Mouse (Mus musculus) MEL (cell line): Measurements from ENCODE around the gene Gm49322. TPM values are rescaled to one million over a fixed set of nuclear protein-coding genes. Genes with fewer than 3 reads are reported as not detected.

Experiments
- DNase-seq: peaks from one replicate; pipeline ENCODE4 v3.0.0; 2011; ENCODE audit warnings: low read depth, low spot score
- H3K27ac ChIP-seq: 2 replicates; pipeline ENCODE4 v1.5.1; 2012; ENCODE audit warnings: low read depth, mild to moderate bottlenecking, control low read depth, low read length, moderate library complexity; ENCODE audit not compliant: control insufficient read depth
- H3K27me3 ChIP-seq, 2 experiments: fragments of 150-350 bp in 1 of 2; sonication (generic) in 1 of 2; 2 replicates each; pipeline ENCODE4 v1.6.1; 2012; ENCODE audit warnings: low read length in 2 of 2, mild to moderate bottlenecking in 2 of 2, improper control_type of control experiment in 1 of 2, moderate library complexity in 1 of 2; ENCODE audit not compliant: insufficient read depth in 2 of 2, control insufficient read depth in 1 of 2
- H3K36me3 ChIP-seq, 2 experiments: 2 replicates each; pipeline ENCODE4 v1.6.1; 2012 to 2014; ENCODE audit warnings: low read length in 2 of 2, improper control_type of control experiment in 1 of 2, inconsistent platforms in 1 of 2, mild to moderate bottlenecking in 1 of 2; ENCODE audit not compliant: insufficient read depth in 2 of 2, control insufficient read depth in 1 of 2
- H3K4me1 ChIP-seq, 2 experiments: fragments of 150-350 bp in 1 of 2; sonication (generic) in 1 of 2; 2 replicates each; pipeline ENCODE4 v1.6.1; 2012; ENCODE audit warnings: low read length in 2 of 2, improper control_type of control experiment in 1 of 2, mild to moderate bottlenecking in 1 of 2; ENCODE audit not compliant: insufficient read depth in 2 of 2, control insufficient read depth in 1 of 2
- H3K4me3 ChIP-seq, 2 experiments: fragments of 150-350 bp in 1 of 2; sonication (generic) in 1 of 2; 2 replicates each; pipeline ENCODE4 v1.5.1; 2012; ENCODE audit warnings: low read depth in 2 of 2, low read length in 2 of 2, mild to moderate bottlenecking in 2 of 2, moderate library complexity in 2 of 2, control low read depth in 1 of 2, improper control_type of control experiment in 1 of 2; ENCODE audit not compliant: control insufficient read depth in 1 of 2, insufficient read depth in 1 of 2
- H3K79me2 ChIP-seq: 2 replicates; pipeline ENCODE4 v1.6.1; 2012; ENCODE audit warnings: mild to moderate bottlenecking, low read length, moderate library complexity; ENCODE audit not compliant: control insufficient read depth, poor library complexity, insufficient read depth
- H3K9ac ChIP-seq: 2 replicates; pipeline ENCODE4 v1.6.1; 2012; ENCODE audit warnings: low read depth, mild to moderate bottlenecking, control low read depth, low read length, moderate library complexity; ENCODE audit not compliant: control insufficient read depth, poor library complexity, severe bottlenecking
- H3K9me3 ChIP-seq: fragments of 150-350 bp; sonication (generic); replicated peaks from 2 replicates; pipeline ENCODE4 v1.6.1; 2012; ENCODE audit warnings: mild to moderate bottlenecking, low read length, improper control_type of control experiment, moderate library complexity; ENCODE audit not compliant: insufficient read depth
- CHD2 ChIP-seq: IDR thresholded peaks from 2 replicates; pipeline ENCODE4 v1.6.1; 2011; ENCODE audit warnings: low read length, improper control_type of control experiment
- CTCF ChIP-seq, 3 experiments: IDR thresholded peaks in 2 of 3; conservative IDR thresholded peaks in 1 of 3; 2 replicates each; pipeline ENCODE4 v1.5.1; 2011 to 2012; ENCODE audit warnings: low read length in 3 of 3, low read depth in 2 of 3, mild to moderate bottlenecking in 2 of 3, improper control_type of control experiment in 1 of 3, inconsistent platforms in 1 of 3, mixed read lengths in 1 of 3, moderate library complexity in 1 of 3; ENCODE audit not compliant: control insufficient read depth in 1 of 3, insufficient read depth in 1 of 3, poor library complexity in 1 of 3, severe bottlenecking in 1 of 3
- E2F4 ChIP-seq: IDR thresholded peaks from 2 replicates; pipeline ENCODE4 v1.6.1; 2011; ENCODE audit warnings: low read depth, low read length, improper control_type of control experiment, borderline replicate concordance
- ELF1 ChIP-seq: IDR thresholded peaks from 2 replicates; pipeline ENCODE4 v1.6.1; 2014; ENCODE audit warnings: low read depth, mild to moderate bottlenecking, inconsistent platforms, low read length, improper control_type of control experiment, moderate library complexity
- EP300 ChIP-seq, 2 experiments: IDR thresholded peaks; 2 replicates each; pipeline ENCODE4 v1.6.1; 2011; ENCODE audit warnings: improper control_type of control experiment in 2 of 2, low read length in 2 of 2, low read depth in 1 of 2, mild to moderate bottlenecking in 1 of 2
- ETS1 ChIP-seq: IDR thresholded peaks from 2 replicates; pipeline ENCODE4 v1.6.1; 2012; ENCODE audit warnings: low read depth, mild to moderate bottlenecking, inconsistent platforms, low read length, improper control_type of control experiment, moderate library complexity
- GABPA ChIP-seq: IDR thresholded peaks from 2 replicates; pipeline ENCODE4 v1.6.1; 2012; ENCODE audit warnings: low read depth, mild to moderate bottlenecking, inconsistent platforms, low read length, improper control_type of control experiment, moderate library complexity
- GATA1 ChIP-seq: IDR thresholded peaks from 2 replicates; pipeline ENCODE4 v1.6.1; 2011; ENCODE audit warnings: low read depth, low read length, improper control_type of control experiment
- HCFC1 ChIP-seq: IDR thresholded peaks from 2 replicates; pipeline ENCODE4 v1.6.1; 2012; ENCODE audit warnings: low read depth, mild to moderate bottlenecking, inconsistent platforms, low read length, improper control_type of control experiment, moderate library complexity
- JUND ChIP-seq: IDR thresholded peaks from 2 replicates; pipeline ENCODE4 v1.6.1; 2011; ENCODE audit warnings: low read depth, mild to moderate bottlenecking, improper control_type of control experiment, low read length
- KAT2A ChIP-seq: conservative IDR thresholded peaks from 2 replicates; pipeline ENCODE4 v1.6.1; 2012; ENCODE audit warnings: low read depth, low read length, improper control_type of control experiment, inconsistent platforms
- MAX ChIP-seq: IDR thresholded peaks from 2 replicates; pipeline ENCODE4 v1.6.1; 2011; ENCODE audit warnings: low read length, improper control_type of control experiment
- MAZ ChIP-seq: IDR thresholded peaks from 2 replicates; pipeline ENCODE4 v1.6.1; 2012; ENCODE audit warnings: low read depth, mild to moderate bottlenecking, inconsistent platforms, low read length, improper control_type of control experiment
- MXI1 ChIP-seq: IDR thresholded peaks from 2 replicates; pipeline ENCODE4 v1.6.1; 2011; ENCODE audit warnings: mild to moderate bottlenecking, low read depth, low read length, improper control_type of control experiment
- MYB ChIP-seq: IDR thresholded peaks from 2 replicates; pipeline ENCODE4 v1.6.1; 2011; ENCODE audit warnings: mild to moderate bottlenecking, low read depth, low read length, improper control_type of control experiment
- NELFE ChIP-seq: IDR thresholded peaks from 2 replicates; pipeline ENCODE4 v1.6.1; 2011; ENCODE audit warnings: low read depth, low read length, improper control_type of control experiment
- NRF1 ChIP-seq: IDR thresholded peaks from 2 replicates; pipeline ENCODE4 v1.6.1; 2014; ENCODE audit warnings: low read depth, mild to moderate bottlenecking, inconsistent platforms, low read length, improper control_type of control experiment, moderate library complexity; ENCODE audit not compliant: poor library complexity, insufficient read depth, severe bottlenecking
- POLR2A ChIP-seq, 2 experiments: IDR thresholded peaks; 2 replicates each; pipeline ENCODE4 v1.6.1; 2011 to 2012; ENCODE audit warnings: low read length in 2 of 2, mild to moderate bottlenecking in 2 of 2, control low read depth in 1 of 2, improper control_type of control experiment in 1 of 2, low read depth in 1 of 2, moderate library complexity in 1 of 2; ENCODE audit not compliant: control insufficient read depth in 1 of 2, insufficient read depth in 1 of 2, poor library complexity in 1 of 2
- POLR2AphosphoS5 ChIP-seq: IDR thresholded peaks from 2 replicates; pipeline ENCODE4 v1.6.1; 2012; ENCODE audit warnings: low read depth, borderline replicate concordance, mild to moderate bottlenecking, inconsistent platforms, low read length, moderate library complexity, mixed read lengths
- SIN3A ChIP-seq: IDR thresholded peaks from 2 replicates; pipeline ENCODE4 v1.6.1; 2012; ENCODE audit warnings: low read length, improper control_type of control experiment, inconsistent platforms
- TBP ChIP-seq: IDR thresholded peaks from 2 replicates; pipeline ENCODE4 v1.8.0; 2011; ENCODE audit warnings: low read depth, low read length, improper control_type of control experiment
- TCF12 ChIP-seq: IDR thresholded peaks from 2 replicates; pipeline ENCODE4 v1.6.1; 2014; ENCODE audit warnings: low read depth, mild to moderate bottlenecking, inconsistent platforms, low read length, improper control_type of control experiment, moderate library complexity
- USF1 ChIP-seq: IDR thresholded peaks from 2 replicates; pipeline ENCODE4 v1.6.1; 2014; ENCODE audit warnings: low read depth, mild to moderate bottlenecking, inconsistent platforms, low read length, improper control_type of control experiment, moderate library complexity
- ZKSCAN1 ChIP-seq: IDR thresholded peaks from 2 replicates; pipeline ENCODE4 v1.6.1; 2012; ENCODE audit warnings: low read depth, mild to moderate bottlenecking, inconsistent platforms, low read length, improper control_type of control experiment, moderate library complexity
- ZMIZ1 ChIP-seq: IDR thresholded peaks from 2 replicates; pipeline ENCODE4 v1.6.1; 2012; ENCODE audit warnings: low read depth, mild to moderate bottlenecking, inconsistent platforms, low read length, improper control_type of control experiment, moderate library complexity
- polyA plus RNA-seq, 2 experiments: library from polyadenylated mRNA; stranded (reverse) in 1 of 2; unstranded in 1 of 2; fragments of >175 nt in 1 of 2; fragments of >200 nt in 1 of 2; gene quantifications; 2 replicates each; pipeline versions ENCODE4 v1.2.1 to v1.2.4; 2012; ENCODE audit warnings: low replicate concordance in 2 of 2, low read depth in 1 of 2; ENCODE audit not compliant: insufficient read length in 2 of 2, insufficient read depth in 1 of 2, missing spikeins in 1 of 2
- total RNA-seq: library from RNA; depleted of rRNA; stranded (reverse); fragments of 300-350 nt; gene quantifications from 2 replicates; pipeline ENCODE4 v1.2.3, GENCODE M21; 2012

The Gm49322 gene
- total and polyA plus RNA-seq, 3 experiments = 1.8 to 2.1 TPM; not detected in 1

- TF ChIP-seq E2F4 (no peak), NRF1 (no peak), GATA1 (no peak), CTCF (IDR thresholded peaks at IDR 0.05 in 2 of 3, conservative IDR thresholded peaks at IDR 0.05 in 1 of 3; ENCODE audit: control insufficient read depth in 1 of 3, insufficient read depth in 1 of 3, low read depth in 2 of 3, low read length in 3 of 3, poor library complexity in 1 of 3, severe bottlenecking in 1 of 3) (no peak), NELFE (no peak), MAX (no peak), GABPA (no peak), HCFC1 (no peak), JUND (no peak), EP300 (IDR thresholded peaks at IDR 0.05; ENCODE audit: low read depth in 1 of 2, low read length in 2 of 2) (no peak)
These were observed 15.8 kb downstream of the Gm49322 start (continued) for GRCm38 (mm10) chr10:80621690-80621939.

GRCm38 (mm10) chr10:80621940-80622660 is 16.3 kb downstream of the Gm49322 start:
- Histone ChIP-seq H3K4me1 (peaks cover 0 to 18% of the 10 kb centered on the region in 2 experiments; a peak in 2 of 4 replicates), H3K27ac (peak overlapping the region; percentile 84), H3K79me2 (peaks cover 40% of the 10 kb centered on the region), H3K9ac (peak overlapping the region; percentile 68), H3K9me3 (no peaks in the 10 kb centered on the region), H3K36me3 (0 out of 4 replicates have a peak, but pooled peaks cover 0 to 2% of the 10 kb centered on the region in 2 experiments), H3K4me3 (peak overlapping the region; percentile 70 to 83), H3K27me3 (no peaks in the 10 kb centered on the region)
- DNase-seq = peak; percentile 100
- peak; percentile 96 for TF ChIP-seq SIN3A
- TF ChIP-seq TBP = peak; percentile 82
- TF ChIP-seq POLR2AphosphoS5 = no peak
- peak; percentile 46 for TF ChIP-seq USF1
- peak; percentile 42; the same call in 1 of the 2 replicates for TF ChIP-seq TCF12
- peak; percentile 44; the same call in 1 of the 2 replicates for TF ChIP-seq MYB
- TF ChIP-seq MAZ = peak; percentile 59; the same call in 1 of the 2 replicates
- TF ChIP-seq HCFC1 = peak; percentile 89
- no peak for TF ChIP-seq CHD2
- peak; percentile 92 for TF ChIP-seq ETS1
- TF ChIP-seq POLR2A (IDR thresholded peaks at IDR 0.05; ENCODE audit: control insufficient read depth in 1 of 2, insufficient read depth in 1 of 2, low read depth in 1 of 2, low read length in 2 of 2, poor library complexity in 1 of 2) = peak in 1 of 2 experiments; percentile 74; a peak in 2 of 4 replicates
- TF ChIP-seq MAX = peak; percentile 52
- TF ChIP-seq ELF1 = peak; percentile 88
- peak; percentile 78 for TF ChIP-seq KAT2A
- TF ChIP-seq GATA1 = 0 out of 2 replicates have a peak, but pooled peaks have one; percentile 3
- no peak for TF ChIP-seq CTCF (IDR thresholded peaks at IDR 0.05 in 2 of 3, conservative IDR thresholded peaks at IDR 0.05 in 1 of 3; ENCODE audit: control insufficient read depth in 1 of 3, insufficient read depth in 1 of 3, low read depth in 2 of 3, low read length in 3 of 3, poor library complexity in 1 of 3, severe bottlenecking in 1 of 3)
- TF ChIP-seq MXI1 = peak; percentile 75
- peak; percentile 81; the same call in 1 of the 2 replicates for TF ChIP-seq GABPA
- TF ChIP-seq ZMIZ1 = no peak
- peak; percentile 60 for TF ChIP-seq NELFE
- peak; percentile 58; the same call in 1 of the 2 replicates for TF ChIP-seq E2F4
- no peak for TF ChIP-seq ZKSCAN1
